Mouse (Mus musculus) small intestine, adult 2 months (tissue): ENCODE results near the gene Sbf2. TPM values are rescaled to one million over a fixed set of nuclear protein-coding genes. Genes with fewer than 3 reads are reported as not detected.

Experiments used
- H3K27ac ChIP-seq: fragments of 200-500 bp; 2 replicates; pipeline ENCODE4 v1.5.1; 2012; ENCODE audit warnings: low read depth, low read length, control low read depth, inconsistent platforms; ENCODE audit not compliant: insufficient read depth
- H3K27me3 ChIP-seq: fragments of 200-500 bp; 2 replicates; pipeline ENCODE4 v1.6.1; 2012; ENCODE audit warnings: mild to moderate bottlenecking, moderate library complexity, low read length, inconsistent platforms; ENCODE audit not compliant: control insufficient read depth, insufficient read depth
- H3K36me3 ChIP-seq: fragments of 200-500 bp; 2 replicates; pipeline ENCODE4 v1.6.1; 2012; ENCODE audit warnings: mild to moderate bottlenecking, low read length, control low read depth, inconsistent platforms; ENCODE audit not compliant: control insufficient read depth, insufficient read depth
- H3K4me1 ChIP-seq: fragments of 200-500 bp; 2 replicates; pipeline ENCODE4 v1.6.1; 2012; ENCODE audit warnings: low read length, inconsistent platforms, mixed read lengths; ENCODE audit not compliant: control insufficient read depth, insufficient read depth, insufficient read length
- H3K4me3 ChIP-seq: fragments of 200-500 bp; 2 replicates; pipeline ENCODE4 v1.5.1; 2012; ENCODE audit warnings: low read depth, mild to moderate bottlenecking, control low read depth, inconsistent platforms, low read length, moderate library complexity
- CTCF ChIP-seq: fragments of 200-500 bp; IDR thresholded peaks from 2 replicates; pipeline ENCODE4 v1.5.1; 2012; ENCODE audit warnings: low read depth, mild to moderate bottlenecking, control low read depth, inconsistent platforms, low read length, moderate library complexity, mixed read lengths; ENCODE audit not compliant: insufficient replicate concordance, insufficient read length; ENCODE audit errors: extremely low read depth
- POLR2A ChIP-seq: fragments of 200-500 bp; IDR thresholded peaks from 2 replicates; pipeline ENCODE4 v1.6.1; 2012; ENCODE audit warnings: low read depth, mild to moderate bottlenecking, control low read depth, inconsistent platforms, low read length, moderate library complexity
- WGBS: fragments of 180-500 bp; shearing (Covaris S2); methylation state at CpG from one replicate; pipeline ENCODE4 v1.1.7; 2018; 5-methylcytosine and 5-hydroxymethylcytosine counted together
- polyA plus RNA-seq: library from polyadenylated mRNA; depleted of rRNA; stranded (reverse); fragments of >200 nt; gene quantifications from 2 replicates; pipeline ENCODE4 v1.2.3, GENCODE M21; 2012

The Sbf2 gene
- polyA plus RNA-seq, 1 experiment, result 13.7 TPM

GRCm38 (mm10) chr7:110361516-110361915 lies 253.2 kb downstream of the Sbf2 start:
- TF ChIP-seq CTCF (no peak), POLR2A (no peak)
- H3K4me1 ChIP-seq, result no peaks in the 10 kb centered on the region
- no peak overlapping the region for H3K27ac ChIP-seq
- H3K27me3 ChIP-seq, result no peaks in the 10 kb centered on the region
- no peak overlapping the region for H3K4me3 ChIP-seq
- WGBS, result 89% methylated on average over 1 of the region's 1 CpGs
- H3K36me3 ChIP-seq, result peaks cover 10% of the 10 kb centered on the region

DNA sequence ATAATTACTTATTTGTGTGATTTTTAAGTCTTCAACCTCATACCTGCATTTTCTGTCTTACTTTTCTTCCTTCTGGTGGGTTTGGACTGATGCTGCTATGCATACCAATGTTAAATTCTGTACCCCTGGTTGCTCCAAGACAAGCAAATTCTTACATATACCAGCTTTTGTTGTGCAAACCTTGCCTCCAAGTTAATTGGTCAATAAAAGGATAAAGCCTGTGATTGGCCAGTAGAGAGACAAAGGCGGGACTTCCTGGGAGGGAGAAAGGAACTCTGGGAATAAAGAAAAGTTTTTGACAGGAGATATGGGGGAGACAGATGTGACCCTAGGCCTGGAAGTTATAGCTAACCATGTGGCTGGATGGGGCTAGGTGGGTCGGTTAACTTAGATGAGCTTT lies 255.3 kb downstream of the Sbf2 start:
- H3K27ac ChIP-seq, result no peak overlapping the region
- no peak for TF ChIP-seq POLR2A
- no peak for TF ChIP-seq CTCF
- no peak overlapping the region for H3K4me3 ChIP-seq
- H3K4me1 ChIP-seq, result no peaks in the 10 kb centered on the region
- H3K36me3 ChIP-seq, result peaks cover 7% of the 10 kb centered on the region
- WGBS, result 97% methylated on average over 2 of the region's 2 CpGs
- H3K27me3 ChIP-seq, result no peaks in the 10 kb centered on the region

DNA sequence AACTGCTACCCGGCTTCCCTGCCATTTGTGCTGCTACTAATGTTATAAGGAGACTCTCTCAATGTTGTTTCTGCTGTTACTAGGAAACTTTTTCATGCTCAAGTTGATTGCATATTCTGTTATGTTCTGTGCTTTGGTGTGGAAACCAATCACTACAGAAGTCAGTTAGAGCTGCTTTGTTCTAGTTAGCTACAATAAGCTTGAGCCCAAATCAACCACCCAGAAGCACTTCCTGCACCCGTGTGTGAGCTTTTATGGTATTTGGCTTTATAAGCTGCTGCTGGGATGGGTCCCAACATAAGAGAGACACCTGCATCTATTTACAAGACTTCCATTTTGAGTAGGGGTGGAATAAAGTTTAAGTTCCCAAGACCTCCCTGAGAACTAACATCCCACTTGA lies 260.8 kb downstream of the Sbf2 start:
- Histone ChIP-seq H3K36me3 (no peaks in the 10 kb centered on the region), H3K27me3 (no peaks in the 10 kb centered on the region), H3K27ac (no peak overlapping the region), H3K4me3 (no peak overlapping the region), H3K4me1 (no peaks in the 10 kb centered on the region)
- TF ChIP-seq CTCF (no peak), POLR2A (no peak)
- 77% methylated on average over 2 of the region's 2 CpGs for WGBS

- Histone ChIP-seq H3K27ac (no peak overlapping the region), H3K4me1 (no peaks in the 10 kb centered on the region), H3K36me3 (peaks cover 6% of the 10 kb centered on the region), H3K4me3 (no peak overlapping the region), H3K27me3 (no peaks in the 10 kb centered on the region)
- TF ChIP-seq CTCF, result no peak
- TF ChIP-seq POLR2A, result no peak
- 84% methylated on average over 1 of the region's 1 CpGs for WGBS
Measured at GRCm38 (mm10) chr7:110347250-110347649, 267.5 kb downstream of the Sbf2 start.

- H3K4me1 ChIP-seq, result no peaks in the 10 kb centered on the region
- TF ChIP-seq CTCF (no peak), POLR2A (no peak)
- peaks cover 20% of the 10 kb centered on the region for H3K36me3 ChIP-seq
- whole genome bisulfite sequencing, result 78% methylated on average over 4 of the region's 4 CpGs
- no peaks in the 10 kb centered on the region for H3K27me3 ChIP-seq
- no peak overlapping the region for H3K4me3 ChIP-seq
- no peak overlapping the region for H3K27ac ChIP-seq
Measured at GRCm38 (mm10) chr7:110337601-110338000, 277.1 kb downstream of the Sbf2 start.

- Histone ChIP-seq H3K4me1 (no peaks in the 10 kb centered on the region), H3K36me3 (peaks cover 35% of the 10 kb centered on the region), H3K27ac (no peak overlapping the region; the same call in 1 of the 2 replicates), H3K4me3 (no peak overlapping the region), H3K27me3 (no peaks in the 10 kb centered on the region)
- TF ChIP-seq CTCF (no peak), POLR2A (no peak)
- 91% methylated on average over 5 of the region's 5 CpGs for WGBS
Measured at GRCm38 (mm10) chr7:110325381-110326110, 289.2 kb downstream of the Sbf2 start.

DNA sequence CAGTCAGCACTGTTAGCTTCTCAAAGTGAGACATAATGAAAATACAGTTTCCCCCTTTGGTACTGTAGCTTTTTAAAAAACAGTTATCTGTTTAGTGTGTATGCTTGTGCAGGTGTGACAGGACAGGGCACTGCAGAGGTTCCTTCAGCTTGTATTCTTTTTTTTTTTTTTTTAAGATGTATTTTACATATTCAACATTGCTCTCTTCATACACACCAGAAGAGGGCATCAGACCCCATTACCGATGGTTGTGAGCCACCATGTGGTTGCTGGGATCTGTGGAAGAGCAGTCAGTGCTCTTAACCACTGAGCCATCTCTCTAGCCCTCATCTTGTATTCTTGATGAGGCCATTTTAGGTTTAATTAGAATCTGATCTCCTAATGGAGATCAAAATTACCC lies 289.9 kb downstream of the Sbf2 start:
- Histone ChIP-seq H3K4me1 (no peaks in the 10 kb centered on the region), H3K4me3 (no peak overlapping the region), H3K27ac (no peak overlapping the region), H3K36me3 (peaks cover 37% of the 10 kb centered on the region), H3K27me3 (no peaks in the 10 kb centered on the region)
- TF ChIP-seq POLR2A (no peak), CTCF (no peak)
- 97% methylated on average over 1 of the region's 1 CpGs for WGBS
